In genomic region chr14:78649525-78650274, GRCm38 (mm10) we compare ENCODE assay signal across 13 mouse cellular contexts.
DNase-seq lines count a peak whose midpoint lies in the region; ATAC-seq and TF ChIP-seq lines count a peak whose summit lies in the region.
"Had no signal": no experiment of that assay in that cellular context is flagged by ENCODE, and none has a peak within 500 bp of the region (broad histone marks: within the 10 kb centered on the region; RNA-seq: fewer than 3 reads in every experiment).

No protein-coding gene starts in this region.

- DNase-seq in lung, adult 2 months = no peak
- DNase-seq in lung, postnatal 14 days = no peak
- DNase-seq in brain, adult 2 months (ENCODE audit: low read depth, low spot score) = peak; percentile 54
- DNase-seq in thymus, adult 2 months = no peak
- DNase-seq: adrenal gland, adult 8-10 months; forebrain, postnatal 0 days; layer of hippocampus, postnatal 36 days had no signal

- H3K9ac ChIP-seq in intestine, postnatal 0 days (ENCODE audit: low read depth, low read length) = no peak overlapping the region
- no peak overlapping the region for H3K9ac ChIP-seq in intestine, embryonic 15.5 days
- H3K9ac ChIP-seq: forebrain, postnatal 0 days; limb, embryonic 15.5 days had no signal

- no peak for TF ChIP-seq CTCF in intestine, postnatal 0 days (IDR thresholded peaks at IDR 0.05; ENCODE audit: low read depth)
- no peak for TF ChIP-seq CTCF in lung, adult 2 months (IDR thresholded peaks at IDR 0.05; ENCODE audit: insufficient read depth, low read length)
- no peak for TF ChIP-seq CTCF in thymus, adult 2 months (IDR thresholded peaks at IDR 0.05; ENCODE audit: borderline replicate concordance, control insufficient read depth, extremely low read depth, insufficient read depth, low read length, poor library complexity)

- no peaks in the 10 kb centered on the region for H3K27me3 ChIP-seq in intestine, postnatal 0 days (replicated peaks; ENCODE audit: control insufficient read depth, insufficient read depth, low read length)
- H3K27me3 ChIP-seq in intestine, embryonic 15.5 days (replicated peaks) = no peaks in the 10 kb centered on the region
- no peaks in the 10 kb centered on the region for H3K27me3 ChIP-seq in thymus, adult 2 months (ENCODE audit: control insufficient read depth, insufficient read depth, low read length)
- H3K27me3 ChIP-seq: Patski had no signal

- 68% methylated on average over 21 of the region's 21 CpGs for WGBS in intestine, postnatal 0 days
- 55% methylated on average over 21 of the region's 21 CpGs for WGBS in intestine, embryonic 15.5 days
- 76% methylated on average over 21 of the region's 21 CpGs for WGBS in lung, adult 2 months
- 87% methylated on average over 21 of the region's 21 CpGs for WGBS in thymus, adult 2 months

- TF ChIP-seq POLR2A in lung, adult 2 months (IDR thresholded peaks at IDR 0.05; ENCODE audit: borderline replicate concordance, extremely low read depth, low read depth, low read length) = no peak
- TF ChIP-seq POLR2A in thymus, adult 2 months (IDR thresholded peaks at IDR 0.05; ENCODE audit: control insufficient read depth, extremely low read depth, insufficient read depth, low read length, poor library complexity) = no peak

- no peak overlapping the region for H3K27ac ChIP-seq in intestine, postnatal 0 days (ENCODE audit: low read depth, low read length)
- H3K27ac ChIP-seq in intestine, embryonic 15.5 days = no peak overlapping the region
- no peak overlapping the region for H3K27ac ChIP-seq in thymus, adult 2 months (ENCODE audit: control insufficient read depth, insufficient read depth, low read length)
- H3K27ac ChIP-seq: limb, embryonic 15.5 days had no signal

- H3K4me1 ChIP-seq in intestine, postnatal 0 days (replicated peaks; ENCODE audit: control insufficient read depth, insufficient read depth, low read length) = no peaks in the 10 kb centered on the region
- peaks cover 6% of the 10 kb centered on the region; the same call in 1 of the 2 replicates for H3K4me1 ChIP-seq in intestine, embryonic 15.5 days (replicated peaks)
- 0 out of 2 replicates have a peak, but pooled peaks cover 3% of the 10 kb centered on the region for H3K4me1 ChIP-seq in lung, adult 2 months (ENCODE audit: control insufficient read depth, insufficient read depth, low read length)
- no peaks in the 10 kb centered on the region for H3K4me1 ChIP-seq in thymus, adult 2 months (replicated peaks; ENCODE audit: control insufficient read depth, insufficient read depth, low read length)
- H3K4me1 ChIP-seq: limb, embryonic 15.5 days had no signal

- no peak overlapping the region for H3K4me3 ChIP-seq in intestine, postnatal 0 days (ENCODE audit: low read depth, low read length)
- H3K4me3 ChIP-seq in intestine, embryonic 15.5 days (replicated peaks) = no peak overlapping the region
- H3K4me3 ChIP-seq in lung, adult 2 months (replicated peaks; ENCODE audit: extremely low read depth, low read depth, low read length) = peak overlapping the region; percentile 30
- H3K4me3 ChIP-seq in thymus, adult 2 months (ENCODE audit: control insufficient read depth, insufficient read depth, low read length) = no peak overlapping the region
- H3K4me3 ChIP-seq: limb, embryonic 15.5 days; myocyte had no signal

- no peaks in the 10 kb centered on the region for H3K9me3 ChIP-seq in intestine, postnatal 0 days (ENCODE audit: control insufficient read depth)
- H3K9me3 ChIP-seq in intestine, embryonic 15.5 days = no peaks in the 10 kb centered on the region
- H3K9me3 ChIP-seq: limb, embryonic 15.5 days had no signal

- H3K36me3 ChIP-seq in intestine, postnatal 0 days (ENCODE audit: control insufficient read depth, insufficient read depth) = no peaks in the 10 kb centered on the region
- H3K36me3 ChIP-seq in intestine, embryonic 15.5 days = no peaks in the 10 kb centered on the region
- no peaks in the 10 kb centered on the region for H3K36me3 ChIP-seq in thymus, adult 2 months (ENCODE audit: control insufficient read depth, insufficient read depth, low read length)
- H3K36me3 ChIP-seq: limb, embryonic 15.5 days had no signal

- H3K4me2 ChIP-seq in intestine, postnatal 0 days (replicated peaks; ENCODE audit: low read depth) = 0 out of 2 replicates have a peak overlapping the region, but pooled peaks have one; percentile 13
- H3K4me2 ChIP-seq in intestine, embryonic 15.5 days (replicated peaks) = no peak overlapping the region
- H3K4me2 ChIP-seq: limb, embryonic 15.5 days had no signal

- ATAC-seq in intestine, postnatal 0 days = no peak
- ATAC-seq in intestine, embryonic 15.5 days = no peak; the same call in 1 of the 2 replicates
- peak; percentile 74 for ATAC-seq in megakaryocyte, adult 5-6 weeks (ENCODE audit: poor library complexity, severe bottlenecking)
- ATAC-seq: forebrain, postnatal 0 days; Patski had no signal
